Mouse (Mus musculus) adrenal gland, postnatal 25 days (tissue): ENCODE data around the gene AI661453. TPM values are rescaled to one million over a fixed set of nuclear protein-coding genes. Genes with fewer than 3 reads are reported as not detected.
A peak's percentile ranks its signal among the peaks of the same experiment; 100 is the strongest.

Source experiments
- DNase-seq: peaks from one replicate; pipeline ENCODE4 v3.0.0; 2021; ENCODE audit warnings: mixed read lengths
- total RNA-seq: library from RNA; stranded (reverse); gene quantifications from 2 replicates; pipeline ENCODE4 v1.2.3, GENCODE M21; 2021

The AI661453 gene
- total RNA-seq, 1 experiment from 2014 or later = 0.73 TPM

- no peak for DNase-seq
These were observed 31.2 kb downstream of the AI661453 start for GRCm38 (mm10) chr17:47467659-47468058.

- DNase-seq = no peak
These were observed 31.6 kb downstream of the AI661453 start for GRCm38 (mm10) chr17:47468063-47468462.

- DNase-seq = no peak
These were observed 32.1 kb downstream of the AI661453 start for GRCm38 (mm10) chr17:47468466-47468865.

- no peak for DNase-seq
These were observed 33.2 kb downstream of the AI661453 start for GRCm38 (mm10) chr17:47469642-47470041.

GRCm38 (mm10) chr17:47470121-47470520 is 33.7 kb downstream of the AI661453 start:
- no peak for DNase-seq

GRCm38 (mm10) chr17:47470686-47471085 is 34.3 kb downstream of the AI661453 start:
- DNase-seq = no peak

GRCm38 (mm10) chr17:47472435-47473350 is 36.3 kb downstream of the AI661453 start:
- no peak for DNase-seq

GRCm38 (mm10) chr17:47473434-47473974 is 37.1 kb downstream of the AI661453 start:
- peak; percentile 70 for DNase-seq

GRCm38 (mm10) chr17:47474250-47474649 is 37.8 kb downstream of the AI661453 start:
- no peak for DNase-seq

- DNase-seq = no peak
These were observed 38.8 kb downstream of the AI661453 start for GRCm38 (mm10) chr17:47475181-47475580.

GRCm38 (mm10) chr17:47475714-47476113 is 39.3 kb downstream of the AI661453 start:
- no peak for DNase-seq

- no peak for DNase-seq
These were observed 43.5 kb downstream of the AI661453 start for GRCm38 (mm10) chr17:47479887-47480286.

- DNase-seq = peak; percentile 78
These were observed 46.0 kb downstream of the AI661453 start for GRCm38 (mm10) chr17:47482401-47482800.

- no peak for DNase-seq
These were observed 48.0 kb downstream of the AI661453 start for GRCm38 (mm10) chr17:47484241-47484921.

- DNase-seq = no peak
These were observed 48.6 kb downstream of the AI661453 start for GRCm38 (mm10) chr17:47484993-47485392.

- DNase-seq = no peak
These were observed 49.4 kb downstream of the AI661453 start for GRCm38 (mm10) chr17:47485791-47486190.

- no peak for DNase-seq
These were observed 54.4 kb downstream of the AI661453 start for GRCm38 (mm10) chr17:47490791-47491190.

- no peak for DNase-seq
These were observed 56.3 kb downstream of the AI661453 start for GRCm38 (mm10) chr17:47492731-47493130.

- no peak for DNase-seq
These were observed 57.2 kb downstream of the AI661453 start for GRCm38 (mm10) chr17:47493653-47494052.

GRCm38 (mm10) chr17:47494132-47494531 is 57.7 kb downstream of the AI661453 start:
- DNase-seq = no peak

- DNase-seq = no peak
These were observed 65.1 kb downstream of the AI661453 start for GRCm38 (mm10) chr17:47501531-47501930.

- peak; percentile 91 for DNase-seq
These were observed 65.7 kb downstream of the AI661453 start, which contains the start of gene Taf8 for GRCm38 (mm10) chr17:47501946-47502706. Gene Taf8 (minus strand): TSS chr17:47502292.
